Mouse (Mus musculus) mature B cell (primary cell): Measurements from ENCODE around the gene Eif6.

ENCODE experiments used
- in situ Hi-C: fragments of 300-500 bp; cut with MboI; formaldehyde crosslinking; loops from 2 replicates; pipeline ENCODE4 v1.14.3; 2019

Gene Eif6

GRCm38 (mm10) chr2:155787949-155788931 is 38.5 kb downstream of the Eif6 start:
- in situ Hi-C loops = no loop called here

DNA sequence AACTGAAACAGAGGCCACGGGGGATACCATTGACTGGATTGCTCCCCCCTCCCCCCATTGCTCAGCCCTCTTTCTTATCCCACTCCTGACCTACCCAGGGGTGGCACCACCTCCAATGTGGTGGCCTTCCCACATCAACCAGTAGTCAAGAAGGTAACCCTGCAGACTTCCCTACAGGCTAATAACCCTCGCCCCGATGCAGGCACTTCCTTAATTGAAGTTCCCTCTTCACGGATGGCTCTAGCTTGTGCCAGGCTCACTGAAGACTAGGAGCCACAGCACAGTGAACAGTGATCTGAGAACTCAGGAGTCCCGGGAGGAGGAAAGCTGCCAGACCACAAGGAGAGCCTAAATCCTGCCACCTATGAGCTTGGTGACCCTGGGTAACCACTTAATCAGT is 39.8 kb downstream of the Eif6 start:
- in situ Hi-C loops = no loop called here

DNA sequence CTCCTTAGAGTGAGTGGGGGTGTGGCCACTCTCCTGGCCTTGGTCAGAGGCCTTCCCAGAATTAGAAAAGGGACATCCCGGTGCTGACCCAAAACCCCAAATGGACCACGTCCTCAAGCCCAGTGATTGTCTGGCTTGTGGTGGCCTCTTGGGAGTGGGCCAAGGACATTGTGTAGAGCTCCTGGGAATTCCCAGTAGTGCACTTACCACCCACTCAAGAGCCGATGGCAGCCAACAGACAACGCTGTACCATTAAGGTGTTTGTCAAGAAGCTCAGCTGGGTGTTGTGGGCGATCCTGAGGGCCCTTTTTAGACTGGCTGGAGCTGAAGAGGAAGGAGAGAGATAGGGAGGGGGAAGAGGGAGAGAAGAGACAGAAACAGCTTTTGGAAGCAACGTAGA is 42.2 kb downstream of the Eif6 start:
- in situ Hi-C loops = no loop called here

DNA sequence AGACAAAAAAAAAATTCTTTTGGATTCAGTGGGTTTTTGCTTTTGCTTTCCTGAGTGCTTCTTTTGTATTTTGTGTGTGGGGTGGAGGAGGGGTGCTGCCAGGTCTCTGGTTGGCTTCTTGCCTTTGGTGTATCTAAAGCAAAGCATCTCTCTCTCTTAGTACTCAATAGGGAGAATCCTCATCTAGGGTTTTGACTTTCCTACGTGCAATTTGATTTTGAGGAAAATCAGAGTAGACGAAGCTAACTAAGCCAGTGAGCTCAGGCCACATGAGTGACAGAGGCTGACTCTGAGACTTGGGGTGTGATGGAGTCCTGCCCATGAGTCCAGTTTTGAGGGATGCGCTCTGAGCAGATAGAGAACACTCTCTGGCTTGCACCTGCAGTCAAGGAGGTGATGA is 47.2 kb downstream of the Eif6 start:
- in situ Hi-C loops = no loop called here

- in situ Hi-C loops = no loop called here
Observed at GRCm38 (mm10) chr2:155779066-155779465, 47.7 kb downstream of the Eif6 start.

- in situ Hi-C loops = no loop called here
Observed at GRCm38 (mm10) chr2:155778004-155778403, 48.7 kb downstream of the Eif6 start.

GRCm38 (mm10) chr2:155777688-155777985 is 49.1 kb downstream of the Eif6 start:
- in situ Hi-C loops = no loop called here

DNA sequence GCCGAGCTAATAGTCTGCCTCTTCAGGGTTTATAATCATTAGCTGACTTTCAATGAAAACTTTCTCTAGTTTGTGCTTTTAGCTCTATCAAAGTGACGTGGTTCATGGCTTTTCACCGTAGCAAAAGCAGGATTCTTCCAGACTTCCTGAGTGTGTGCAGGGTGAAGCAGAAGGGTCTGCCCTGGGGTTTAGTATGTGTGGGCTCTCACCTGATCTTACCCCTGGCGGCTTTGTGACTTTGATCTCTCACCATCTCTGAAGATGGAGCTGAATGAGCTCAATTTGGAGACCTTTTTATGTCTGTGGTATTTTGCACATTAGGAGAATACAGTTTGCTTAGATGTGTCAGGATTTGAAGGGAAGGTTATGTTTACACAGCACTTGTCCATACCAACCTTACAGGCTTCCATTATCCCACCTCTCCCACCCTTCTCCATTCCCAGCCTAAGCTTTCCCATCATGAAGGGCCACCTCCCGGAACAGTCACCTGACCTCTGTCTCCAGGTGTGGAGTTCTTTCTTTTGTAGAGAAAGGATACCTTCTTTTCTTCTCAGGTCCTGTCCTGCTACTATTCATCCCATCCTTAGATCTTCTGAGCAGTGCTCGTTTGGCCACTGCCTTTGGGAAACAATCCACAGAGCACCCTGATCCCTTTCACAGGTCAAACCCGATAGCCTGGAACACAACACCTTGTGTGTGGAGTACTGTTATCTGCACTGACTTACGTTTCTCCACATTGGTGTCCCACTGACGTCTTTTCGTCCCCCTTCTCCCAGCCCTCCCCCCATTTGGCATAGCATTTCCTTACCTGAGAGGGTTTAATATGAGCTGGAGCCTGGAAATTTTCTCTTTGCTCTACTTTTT is 49.7 kb downstream of the Eif6 start:
- in situ Hi-C loops = no loop called here

GRCm38 (mm10) chr2:155775685-155776263 is 51.0 kb downstream of the Eif6 start:
- in situ Hi-C loops = no loop called here

- in situ Hi-C loops = loop anchor here (25.0 kb wide), 2 partner anchors 113 to 263 kb away; partner anchors contain the start of genes Acss2 and Ggt7
Observed at GRCm38 (mm10) chr2:155774927-155775684, 51.6 kb downstream of the Eif6 start, which contains the start of gene Mmp24. Gene Mmp24, plus strand, starts transcription at chr2:155775342.

GRCm38 (mm10) chr2:155774261-155774926 is 52.3 kb downstream of the Eif6 start:
- in situ Hi-C loops = loop anchor here (25.0 kb wide), 2 partner anchors 112 to 262 kb away; partner anchors contain the start of genes Acss2 and Ggt7

GRCm38 (mm10) chr2:155773664-155774063 is 53.1 kb downstream of the Eif6 start:
- in situ Hi-C loops = loop anchor here (25.0 kb wide), 2 partner anchors 111 to 261 kb away; partner anchors contain the start of genes Acss2 and Ggt7
